Mouse (Mus musculus): ENCODE data around the gene Abhd16a. TPM values are rescaled to one million over a fixed set of nuclear protein-coding genes. Genes with fewer than 3 reads are reported as not detected.

Gene Abhd16a
- polyA plus RNA-seq, 1 experiment from 2014 or later = 58.9 TPM

- peak overlapping the region; percentile 94 for H3K9ac ChIP-seq
- H3K4me1 ChIP-seq (replicated peaks) = peaks cover 54% of the 10 kb centered on the region
- WGBS = 1% methylated on average over 27 of the region's 27 CpGs
- no peaks in the 10 kb centered on the region for H3K27me3 ChIP-seq (replicated peaks)
- H3K4me3 ChIP-seq = peak overlapping the region; percentile 75
- ATAC-seq (ENCODE audit: insufficient number of reproducible peaks, low FRiP score) = peak; percentile 60
- peaks cover 30% of the 10 kb centered on the region for H3K36me3 ChIP-seq
- no peaks in the 10 kb centered on the region; the same call in 1 of the 2 replicates for H3K9me3 ChIP-seq (replicated peaks)
- H3K27ac ChIP-seq (ENCODE audit: poor library complexity, severe bottlenecking) = peak overlapping the region; percentile 99
- peak overlapping the region; percentile 88 for H3K4me2 ChIP-seq
These were observed 38.8 kb upstream of the Abhd16a start for GRCm38 (mm10) chr17:35050126-35050750.

- H3K4me2 ChIP-seq = peak overlapping the region; percentile 88
- no peaks in the 10 kb centered on the region; the same call in 1 of the 2 replicates for H3K9me3 ChIP-seq (replicated peaks)
- peak overlapping the region; percentile 75 for H3K4me3 ChIP-seq
- H3K9ac ChIP-seq = peak overlapping the region; percentile 94
- under 1% methylated on average over 21 of the region's 21 CpGs for WGBS
- H3K4me1 ChIP-seq (replicated peaks) = peaks cover 45% of the 10 kb centered on the region
- H3K36me3 ChIP-seq = peaks cover 41% of the 10 kb centered on the region
- H3K27ac ChIP-seq (ENCODE audit: poor library complexity, severe bottlenecking) = peak overlapping the region; percentile 99
- H3K27me3 ChIP-seq (replicated peaks) = no peaks in the 10 kb centered on the region
- ATAC-seq (ENCODE audit: insufficient number of reproducible peaks, low FRiP score) = peak; percentile 80
These were observed 37.6 kb upstream of the Abhd16a start for GRCm38 (mm10) chr17:35051156-35052086.

- Histone ChIP-seq H3K36me3 (peaks cover 48% of the 10 kb centered on the region), H3K9ac (peak overlapping the region; percentile 94), H3K4me1 (replicated peaks) (peaks cover 41% of the 10 kb centered on the region), H3K27ac (ENCODE audit: poor library complexity, severe bottlenecking) (peak overlapping the region; percentile 99), H3K4me2 (peak overlapping the region; percentile 88), H3K4me3 (peak overlapping the region; percentile 75), H3K27me3 (replicated peaks) (no peaks in the 10 kb centered on the region), H3K9me3 (replicated peaks) (no peaks in the 10 kb centered on the region; the same call in 1 of the 2 replicates)
- no peak for ATAC-seq (ENCODE audit: insufficient number of reproducible peaks, low FRiP score)
- 68% methylated on average over 12 of the region's 12 CpGs for WGBS
These were observed 36.7 kb upstream of the Abhd16a start for GRCm38 (mm10) chr17:35052271-35052798.

GRCm38 (mm10) chr17:35055691-35056495 is 33.2 kb upstream of the Abhd16a start:
- no peaks in the 10 kb centered on the region; the same call in 1 of the 2 replicates for H3K9me3 ChIP-seq (replicated peaks)
- peaks cover 37% of the 10 kb centered on the region for H3K4me1 ChIP-seq (replicated peaks)
- peaks cover 69% of the 10 kb centered on the region for H3K36me3 ChIP-seq
- H3K27ac ChIP-seq (ENCODE audit: poor library complexity, severe bottlenecking) = no peak overlapping the region
- 86% methylated on average over 7 of the region's 7 CpGs for WGBS
- H3K4me2 ChIP-seq = no peak overlapping the region
- ATAC-seq (ENCODE audit: insufficient number of reproducible peaks, low FRiP score) = no peak
- H3K27me3 ChIP-seq (replicated peaks) = no peaks in the 10 kb centered on the region
- no peak overlapping the region for H3K4me3 ChIP-seq
- no peak overlapping the region for H3K9ac ChIP-seq

- Histone ChIP-seq H3K4me3 (no peak overlapping the region), H3K9ac (peak overlapping the region; percentile 8; the same call in 1 of the 2 replicates), H3K27me3 (replicated peaks) (no peaks in the 10 kb centered on the region), H3K27ac (ENCODE audit: poor library complexity, severe bottlenecking) (no peak overlapping the region), H3K4me1 (replicated peaks) (peaks cover 35% of the 10 kb centered on the region), H3K9me3 (replicated peaks) (no peaks in the 10 kb centered on the region; the same call in 1 of the 2 replicates), H3K4me2 (no peak overlapping the region), H3K36me3 (peaks cover 79% of the 10 kb centered on the region)
- no peak for ATAC-seq (ENCODE audit: insufficient number of reproducible peaks, low FRiP score)
- WGBS = 74% methylated on average over 3 of the region's 3 CpGs
These were observed 32.0 kb upstream of the Abhd16a start for GRCm38 (mm10) chr17:35057090-35057489.

GRCm38 (mm10) chr17:35058316-35058715 is 30.7 kb upstream of the Abhd16a start:
- peaks cover 80% of the 10 kb centered on the region for H3K36me3 ChIP-seq
- H3K4me2 ChIP-seq = peak overlapping the region; percentile 96
- 63% methylated on average over 9 of the region's 9 CpGs for WGBS
- no peak for ATAC-seq (ENCODE audit: insufficient number of reproducible peaks, low FRiP score)
- no peaks in the 10 kb centered on the region; the same call in 1 of the 2 replicates for H3K9me3 ChIP-seq (replicated peaks)
- H3K27ac ChIP-seq (ENCODE audit: poor library complexity, severe bottlenecking) = peak overlapping the region; percentile 95
- peaks cover 7% of the 10 kb centered on the region; the same call in 1 of the 2 replicates for H3K27me3 ChIP-seq (replicated peaks)
- 0 out of 2 replicates have a peak overlapping the region, but pooled peaks have one; percentile 76 for H3K4me3 ChIP-seq
- peaks cover 25% of the 10 kb centered on the region for H3K4me1 ChIP-seq (replicated peaks)
- 0 out of 2 replicates have a peak overlapping the region, but pooled peaks have one; percentile 3 for H3K9ac ChIP-seq

GRCm38 (mm10) chr17:35058911-35059892 is 29.9 kb upstream of the Abhd16a start, which contains the start of gene Ddah2:
Gene Ddah2 (plus strand): TSS chr17:35059035.
- H3K27me3 ChIP-seq (replicated peaks) = peaks cover 16% of the 10 kb centered on the region
- H3K27ac ChIP-seq (ENCODE audit: poor library complexity, severe bottlenecking) = peak within 1 kb of the TSS; percentile 95
- H3K4me3 ChIP-seq = peak within 1 kb of the TSS; percentile 76
- H3K9me3 ChIP-seq (replicated peaks) = no peaks in the 10 kb centered on the region; the same call in 1 of the 2 replicates
- ATAC-seq (ENCODE audit: insufficient number of reproducible peaks, low FRiP score) = peak; percentile 95
- H3K9ac ChIP-seq = peak within 1 kb of the TSS; percentile 92
- peaks cover 28% of the 10 kb centered on the region for H3K4me1 ChIP-seq (replicated peaks)
- H3K4me2 ChIP-seq = peak within 1 kb of the TSS; percentile 96
- peaks cover 72% of the 10 kb centered on the region for H3K36me3 ChIP-seq
- under 1% methylated on average over 57 of the region's 57 CpGs for WGBS

GRCm38 (mm10) chr17:35060071-35060470 is 29.0 kb upstream of the Abhd16a start:
- 28% methylated on average over 14 of the region's 14 CpGs for WGBS
- no peak for ATAC-seq (ENCODE audit: insufficient number of reproducible peaks, low FRiP score)
- H3K9ac ChIP-seq = peak overlapping the region; percentile 92
- no peak overlapping the region for H3K27ac ChIP-seq (ENCODE audit: poor library complexity, severe bottlenecking)
- H3K36me3 ChIP-seq = peaks cover 64% of the 10 kb centered on the region
- H3K4me2 ChIP-seq = peak overlapping the region; percentile 96
- H3K4me1 ChIP-seq (replicated peaks) = peaks cover 34% of the 10 kb centered on the region
- peaks cover 24% of the 10 kb centered on the region for H3K27me3 ChIP-seq (replicated peaks)
- H3K9me3 ChIP-seq (replicated peaks) = no peaks in the 10 kb centered on the region
- peak overlapping the region; percentile 76 for H3K4me3 ChIP-seq

GRCm38 (mm10) chr17:35060737-35061297 is 28.2 kb upstream of the Abhd16a start:
- Histone ChIP-seq H3K27me3 (replicated peaks) (peaks cover 32% of the 10 kb centered on the region), H3K36me3 (peaks cover 57% of the 10 kb centered on the region), H3K9ac (0 out of 2 replicates have a peak overlapping the region, but pooled peaks have one; percentile 92), H3K4me2 (peak overlapping the region; percentile 96), H3K9me3 (replicated peaks) (no peaks in the 10 kb centered on the region), H3K27ac (ENCODE audit: poor library complexity, severe bottlenecking) (no peak overlapping the region), H3K4me3 (peak overlapping the region; percentile 76), H3K4me1 (replicated peaks) (peaks cover 40% of the 10 kb centered on the region)
- ATAC-seq (ENCODE audit: insufficient number of reproducible peaks, low FRiP score) = no peak
- WGBS = 61% methylated on average over 22 of the region's 22 CpGs
